Mouse (Mus musculus) forebrain, embryonic 12.5 days (tissue): Measurements from ENCODE around the gene Pitpnc1. TPM values are rescaled to one million over a fixed set of nuclear protein-coding genes. Genes with fewer than 3 reads are reported as not detected.

Experiments
- ATAC-seq: fragments of 200-750 bp; cut with Nextera tagmentation; 2 replicates; pipeline ENCODE4 v1.8.0; 2017; ENCODE audit warnings: moderate TSS enrichment; ENCODE audit not compliant: low FRiP score
- H3K27ac ChIP-seq: fragments of 300-500 bp; sonication (generic); 2 replicates; pipeline ENCODE4 v1.5.1; 2016; ENCODE audit warnings: mild to moderate bottlenecking
- H3K27me3 ChIP-seq: fragments of 300-500 bp; sonication (generic); 2 replicates; pipeline ENCODE4 v1.6.1; 2016; ENCODE audit warnings: mild to moderate bottlenecking
- H3K36me3 ChIP-seq: fragments of 300-500 bp; sonication (generic); replicated peaks from 2 replicates; pipeline ENCODE4 v1.6.1; 2016; ENCODE audit warnings: mild to moderate bottlenecking
- H3K4me1 ChIP-seq: fragments of 300-500 bp; sonication (generic); 2 replicates; pipeline ENCODE4 v1.6.1; 2016
- H3K4me2 ChIP-seq: fragments of 300-500 bp; sonication (generic); 2 replicates; pipeline ENCODE4 v1.6.1; 2016; ENCODE audit warnings: mild to moderate bottlenecking, moderate library complexity
- H3K4me3 ChIP-seq: fragments of 300-500 bp; sonication (generic); replicated peaks from 2 replicates; pipeline ENCODE4 v1.5.1; 2016; ENCODE audit warnings: mild to moderate bottlenecking
- H3K9ac ChIP-seq: fragments of 300-500 bp; sonication (generic); 2 replicates; pipeline ENCODE4 v1.6.1; 2016; ENCODE audit warnings: mild to moderate bottlenecking
- H3K9me3 ChIP-seq: fragments of 300-500 bp; sonication (generic); 2 replicates; pipeline ENCODE4 v1.6.1; 2016
- WGBS: fragments of 180-500 bp; shearing (Covaris S2); methylation state at CpG from one replicate; pipeline ENCODE4 v1.1.7; 2016; 5-methylcytosine and 5-hydroxymethylcytosine counted together
- polyA plus RNA-seq: library from polyadenylated mRNA; unstranded; fragments of >200 nt; fragmentation: Nextera tagmentation; extraction: Ambion mirVana; gene quantifications from 2 replicates; pipeline ENCODE4 v1.2.1, GENCODE M21; 2016

Gene Pitpnc1
- polyA plus RNA-seq, 1 experiment from 2014 or later: 34.7 TPM

- Histone ChIP-seq H3K36me3 (no peaks in the 10 kb centered on the region), H3K4me2 (no peak overlapping the region), H3K9ac (no peak overlapping the region), H3K9me3 (no peaks in the 10 kb centered on the region), H3K4me1 (peaks cover 24% of the 10 kb centered on the region), H3K27ac (peak overlapping the region; percentile 38), H3K4me3 (no peak overlapping the region), H3K27me3 (no peaks in the 10 kb centered on the region)
- no peak for ATAC-seq
- WGBS: 97% methylated on average over 4 of the region's 4 CpGs
Measured at GRCm38 (mm10) chr11:107373154-107373553, 97.3 kb downstream of the Pitpnc1 start.

- 73% methylated on average over 7 of the region's 7 CpGs for WGBS
- no peaks in the 10 kb centered on the region for H3K9me3 ChIP-seq
- H3K4me1 ChIP-seq: peaks cover 24% of the 10 kb centered on the region
Measured at GRCm38 (mm10) chr11:107372688-107373087, 97.8 kb downstream of the Pitpnc1 start.

GRCm38 (mm10) chr11:107370476-107370875 is 100.0 kb downstream of the Pitpnc1 start:
- 88% methylated on average over 3 of the region's 3 CpGs for WGBS
- H3K27me3 ChIP-seq: no peaks in the 10 kb centered on the region
- peaks cover 15% of the 10 kb centered on the region for H3K4me1 ChIP-seq
- H3K27ac ChIP-seq: no peak overlapping the region
- ATAC-seq: no peak
- no peaks in the 10 kb centered on the region for H3K36me3 ChIP-seq
- no peak overlapping the region for H3K9ac ChIP-seq
- H3K9me3 ChIP-seq: no peaks in the 10 kb centered on the region
- H3K4me3 ChIP-seq: no peak overlapping the region
- H3K4me2 ChIP-seq: no peak overlapping the region

More at GRCm38 (mm10) chr11:107372688-107373087, 97.8 kb downstream of the Pitpnc1 start:
- Histone ChIP-seq H3K9ac (no peak overlapping the region), H3K27me3 (no peaks in the 10 kb centered on the region), H3K27ac (peak overlapping the region; percentile 38), H3K4me3 (no peak overlapping the region), H3K36me3 (no peaks in the 10 kb centered on the region), H3K4me2 (no peak overlapping the region)
- no peak for ATAC-seq

GRCm38 (mm10) chr11:107369661-107370060 is 100.8 kb downstream of the Pitpnc1 start:
- peaks cover 15% of the 10 kb centered on the region for H3K4me1 ChIP-seq
- H3K27me3 ChIP-seq: no peaks in the 10 kb centered on the region
- H3K9me3 ChIP-seq: no peaks in the 10 kb centered on the region
- no peak for ATAC-seq
- H3K36me3 ChIP-seq: no peaks in the 10 kb centered on the region
- no peak overlapping the region for H3K9ac ChIP-seq
- WGBS: 93% methylated on average over 6 of the region's 6 CpGs
- no peak overlapping the region for H3K4me3 ChIP-seq
- H3K4me2 ChIP-seq: no peak overlapping the region
- H3K27ac ChIP-seq: no peak overlapping the region

DNA sequence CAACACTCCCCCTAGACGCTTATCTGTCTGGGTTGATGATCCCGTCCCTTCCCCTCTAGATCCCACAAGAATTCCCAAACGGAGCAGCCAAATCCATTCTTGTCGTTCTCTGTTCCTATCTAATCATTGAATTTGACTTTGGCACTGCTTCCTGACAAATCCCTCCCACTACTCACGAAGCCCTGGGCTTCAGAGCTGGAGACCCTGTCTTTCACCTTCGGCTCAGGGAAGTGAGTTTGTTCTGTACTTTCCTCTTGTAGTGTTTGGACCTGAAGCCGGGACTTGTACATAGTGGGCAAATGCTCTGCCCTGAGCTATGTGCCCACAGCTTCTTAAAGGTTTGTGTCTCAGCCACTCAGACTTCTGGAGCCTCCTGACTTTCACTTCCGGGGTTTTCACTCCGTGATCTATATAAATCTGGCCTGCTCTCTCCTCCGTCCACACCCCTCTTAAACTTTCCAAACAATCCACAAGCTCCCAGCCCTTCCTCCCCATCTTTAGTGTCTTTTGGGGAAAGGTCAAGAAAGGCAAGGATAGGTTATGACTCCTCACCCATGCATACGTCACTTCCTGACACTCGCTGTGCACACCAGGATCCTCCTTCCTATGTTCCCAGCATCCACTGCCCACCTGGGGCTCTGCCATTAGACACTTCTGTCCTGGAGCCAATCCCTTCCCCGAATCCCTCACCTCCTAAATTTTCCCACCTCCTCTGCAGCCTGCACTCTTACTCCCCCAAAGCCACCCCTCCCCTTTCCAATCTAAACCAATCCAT is 104.4 kb downstream of the Pitpnc1 start:
- Histone ChIP-seq H3K9me3 (no peaks in the 10 kb centered on the region), H3K4me2 (no peak overlapping the region), H3K27ac (no peak overlapping the region), H3K27me3 (no peaks in the 10 kb centered on the region), H3K9ac (no peak overlapping the region), H3K4me1 (0 out of 2 replicates have a peak, but pooled peaks cover 5% of the 10 kb centered on the region), H3K4me3 (no peak overlapping the region), H3K36me3 (no peaks in the 10 kb centered on the region)
- ATAC-seq: no peak
- 81% methylated on average over 13 of the region's 13 CpGs for WGBS

GRCm38 (mm10) chr11:107358695-107359094 is 111.8 kb downstream of the Pitpnc1 start:
- H3K4me1 ChIP-seq: peaks cover 26% of the 10 kb centered on the region
- H3K4me2 ChIP-seq: no peak overlapping the region
- WGBS: 67% methylated on average over 5 of the region's 5 CpGs
- ATAC-seq: no peak
- H3K4me3 ChIP-seq: no peak overlapping the region
- H3K36me3 ChIP-seq: no peaks in the 10 kb centered on the region
- H3K9me3 ChIP-seq: no peaks in the 10 kb centered on the region
- no peak overlapping the region for H3K27ac ChIP-seq
- H3K27me3 ChIP-seq: no peaks in the 10 kb centered on the region
- H3K9ac ChIP-seq: no peak overlapping the region

- Histone ChIP-seq H3K9ac (no peak overlapping the region), H3K4me2 (no peak overlapping the region), H3K9me3 (no peaks in the 10 kb centered on the region), H3K27ac (no peak overlapping the region), H3K36me3 (no peaks in the 10 kb centered on the region), H3K4me1 (peaks cover 33% of the 10 kb centered on the region), H3K4me3 (no peak overlapping the region), H3K27me3 (no peaks in the 10 kb centered on the region)
- no peak for ATAC-seq
- 69% methylated on average over 7 of the region's 7 CpGs for WGBS
Measured at GRCm38 (mm10) chr11:107356224-107356623, 114.3 kb downstream of the Pitpnc1 start.

DNA sequence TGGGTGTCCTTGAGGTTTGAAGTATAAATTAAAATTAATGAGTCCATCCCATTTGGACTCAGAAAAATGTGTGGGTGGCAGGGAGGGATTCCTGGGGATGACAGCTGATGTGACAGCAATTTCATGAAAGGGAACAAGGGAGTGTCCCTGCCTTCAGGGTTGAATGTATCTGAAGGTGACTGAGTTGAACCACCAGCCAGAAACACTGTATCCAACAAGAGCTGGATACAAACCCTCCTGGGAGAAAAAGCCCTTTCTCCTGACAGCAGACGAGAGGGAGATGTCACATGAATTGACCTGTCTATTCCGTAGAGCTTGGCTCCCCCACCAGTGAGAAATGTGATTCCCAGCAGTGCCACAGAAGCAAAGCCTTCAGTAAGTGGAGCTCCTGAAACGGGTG is 115.0 kb downstream of the Pitpnc1 start:
- Histone ChIP-seq H3K4me3 (no peak overlapping the region), H3K4me1 (peaks cover 33% of the 10 kb centered on the region), H3K27me3 (no peaks in the 10 kb centered on the region), H3K4me2 (no peak overlapping the region), H3K9me3 (no peaks in the 10 kb centered on the region), H3K9ac (no peak overlapping the region), H3K27ac (no peak overlapping the region), H3K36me3 (no peaks in the 10 kb centered on the region)
- 60% methylated on average over 3 of the region's 3 CpGs for WGBS
- no peak for ATAC-seq

DNA sequence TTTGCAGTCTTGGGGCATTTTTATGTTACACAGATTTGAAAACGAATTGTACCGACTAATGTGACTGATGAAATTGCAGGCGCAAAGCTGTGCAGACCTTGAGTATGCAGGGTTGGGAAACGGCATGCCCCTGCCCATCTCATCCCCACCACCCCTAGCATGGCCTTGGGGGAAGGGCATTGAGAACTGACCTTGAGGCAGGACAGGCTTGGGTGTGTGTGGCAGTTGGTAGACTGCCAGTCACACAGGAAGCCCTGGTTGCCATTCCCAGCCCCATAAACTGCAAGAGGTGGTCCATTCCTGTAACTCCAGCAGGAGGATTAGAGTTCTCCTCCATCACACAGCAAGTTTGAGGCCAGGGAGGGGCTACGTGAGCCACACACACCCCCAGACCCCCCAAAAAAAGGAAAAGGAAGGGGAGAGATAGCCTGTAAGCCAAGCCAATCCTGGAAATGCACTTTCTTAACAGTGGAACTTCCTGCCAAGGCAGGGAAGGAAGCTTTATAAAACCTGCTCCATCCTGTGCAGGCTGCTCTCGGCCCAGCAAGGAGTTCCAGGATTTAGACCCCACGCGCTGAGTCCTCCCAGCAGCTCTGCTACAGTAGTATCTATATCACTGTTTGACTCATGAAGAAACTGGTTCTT is 115.9 kb downstream of the Pitpnc1 start:
- Histone ChIP-seq H3K4me2 (no peak overlapping the region), H3K27ac (0 out of 2 replicates have a peak overlapping the region, but pooled peaks have one; percentile 5), H3K27me3 (no peaks in the 10 kb centered on the region), H3K9me3 (no peaks in the 10 kb centered on the region), H3K4me3 (no peak overlapping the region), H3K4me1 (peaks cover 33% of the 10 kb centered on the region), H3K36me3 (no peaks in the 10 kb centered on the region), H3K9ac (no peak overlapping the region)
- 89% methylated on average over 8 of the region's 8 CpGs for WGBS
- no peak for ATAC-seq

DNA sequence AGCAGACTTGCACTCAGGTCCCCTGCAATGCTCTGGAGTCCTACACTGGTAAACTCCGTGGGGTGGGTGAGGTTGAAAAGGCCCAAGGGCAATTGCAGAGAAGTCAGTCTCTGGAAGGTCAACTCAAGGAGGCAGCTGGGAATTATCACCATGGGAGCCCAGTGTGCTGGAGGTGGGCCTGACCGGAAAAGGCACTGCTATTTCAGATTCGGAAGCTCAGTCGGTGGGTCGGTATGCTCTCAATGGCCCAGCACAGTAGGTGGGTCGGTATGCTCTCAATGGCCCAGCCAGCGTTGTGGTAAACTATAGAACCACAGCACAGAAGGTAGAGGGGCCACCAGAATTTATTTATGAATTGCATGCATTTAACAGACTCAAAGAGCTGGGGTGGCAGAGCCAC is 117.9 kb downstream of the Pitpnc1 start:
- peaks cover 28% of the 10 kb centered on the region for H3K4me1 ChIP-seq
- no peak overlapping the region for H3K9ac ChIP-seq
- no peaks in the 10 kb centered on the region for H3K36me3 ChIP-seq
- no peak overlapping the region for H3K27ac ChIP-seq
- H3K4me2 ChIP-seq: no peak overlapping the region
- ATAC-seq: no peak
- WGBS: 13% methylated on average over 7 of the region's 7 CpGs
- no peaks in the 10 kb centered on the region for H3K9me3 ChIP-seq
- H3K27me3 ChIP-seq: no peaks in the 10 kb centered on the region
- no peak overlapping the region for H3K4me3 ChIP-seq

DNA sequence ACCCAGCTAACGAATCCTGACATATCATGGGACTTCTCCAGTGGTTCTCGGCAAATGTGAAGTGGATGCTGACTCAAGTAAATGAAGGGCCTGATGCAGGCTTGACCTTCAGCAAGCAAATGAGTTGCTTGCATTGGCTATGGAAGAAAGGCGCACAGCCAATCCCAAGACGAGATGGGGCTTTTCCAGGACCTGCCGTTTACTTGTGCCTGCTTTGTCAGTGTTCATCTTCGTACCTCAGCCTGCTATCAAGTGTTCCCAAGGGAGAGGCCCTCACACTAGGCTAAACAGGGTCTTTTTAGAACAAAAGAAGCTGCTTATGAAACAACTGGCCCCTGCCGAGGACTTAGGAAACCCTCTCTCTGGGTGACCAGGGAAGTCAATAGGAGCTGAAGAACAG is 120.7 kb downstream of the Pitpnc1 start:
- Histone ChIP-seq H3K27me3 (no peaks in the 10 kb centered on the region), H3K9ac (no peak overlapping the region), H3K4me2 (no peak overlapping the region), H3K4me3 (no peak overlapping the region), H3K36me3 (no peaks in the 10 kb centered on the region), H3K4me1 (peaks cover 12% of the 10 kb centered on the region), H3K27ac (0 out of 2 replicates have a peak overlapping the region, but pooled peaks have one; percentile 14), H3K9me3 (no peaks in the 10 kb centered on the region)
- ATAC-seq: no peak
- WGBS: 90% methylated on average over 7 of the region's 7 CpGs

DNA sequence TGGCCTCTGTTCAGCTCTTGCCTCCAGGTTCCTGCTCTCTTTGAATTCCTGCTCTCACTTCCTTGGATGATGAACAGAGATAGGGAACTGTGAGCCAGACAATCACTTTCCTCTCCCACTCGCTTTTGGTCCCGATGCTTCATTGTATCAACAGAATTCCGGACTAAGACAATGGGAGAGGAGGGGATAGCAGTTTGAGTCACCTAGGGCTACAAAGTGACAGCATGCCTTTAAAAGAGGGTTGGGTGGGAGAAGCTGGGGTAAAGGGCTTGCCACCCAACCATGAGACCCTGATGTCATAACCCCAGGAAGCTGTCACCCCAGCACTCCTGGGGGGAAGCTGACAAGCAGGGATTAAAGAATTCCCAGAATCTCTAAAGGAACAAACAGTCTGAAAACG is 127.5 kb downstream of the Pitpnc1 start:
- Histone ChIP-seq H3K4me1 (peaks cover 22% of the 10 kb centered on the region), H3K4me2 (no peak overlapping the region), H3K27me3 (no peaks in the 10 kb centered on the region), H3K9me3 (no peaks in the 10 kb centered on the region), H3K4me3 (no peak overlapping the region), H3K36me3 (no peaks in the 10 kb centered on the region), H3K9ac (no peak overlapping the region), H3K27ac (no peak overlapping the region)
- WGBS: 78% methylated on average over 4 of the region's 4 CpGs
- no peak for ATAC-seq

DNA sequence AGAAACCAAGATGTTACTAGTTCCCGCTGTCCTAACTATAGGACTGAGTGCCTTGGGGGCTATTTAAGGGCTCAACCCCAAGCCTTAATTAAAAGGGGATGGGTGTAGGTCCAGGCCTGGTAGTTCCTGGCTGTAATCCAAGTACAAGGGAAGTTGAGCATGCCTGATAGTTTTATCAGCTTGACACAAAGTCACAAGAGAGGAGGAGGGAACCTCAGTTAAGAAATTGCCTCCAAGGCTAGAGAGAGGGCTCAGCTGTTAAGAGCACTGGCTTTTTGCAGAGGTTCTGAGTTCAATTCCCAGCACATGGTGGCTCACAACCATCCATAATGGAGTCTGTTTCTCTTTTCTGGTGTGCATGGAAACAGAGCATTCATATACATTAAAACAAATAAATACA is 128.1 kb downstream of the Pitpnc1 start:
- ATAC-seq: no peak
- WGBS: 87% methylated on average over 1 of the region's 1 CpGs
- no peak overlapping the region for H3K9ac ChIP-seq
- no peak overlapping the region for H3K4me2 ChIP-seq
- H3K4me3 ChIP-seq: no peak overlapping the region
- H3K27ac ChIP-seq: no peak overlapping the region
- H3K27me3 ChIP-seq: no peaks in the 10 kb centered on the region
- H3K36me3 ChIP-seq: no peaks in the 10 kb centered on the region
- no peaks in the 10 kb centered on the region for H3K9me3 ChIP-seq
- H3K4me1 ChIP-seq: peaks cover 28% of the 10 kb centered on the region
